9 mouse cellular contexts compared by ENCODE assay signal in the genomic region with DNA sequence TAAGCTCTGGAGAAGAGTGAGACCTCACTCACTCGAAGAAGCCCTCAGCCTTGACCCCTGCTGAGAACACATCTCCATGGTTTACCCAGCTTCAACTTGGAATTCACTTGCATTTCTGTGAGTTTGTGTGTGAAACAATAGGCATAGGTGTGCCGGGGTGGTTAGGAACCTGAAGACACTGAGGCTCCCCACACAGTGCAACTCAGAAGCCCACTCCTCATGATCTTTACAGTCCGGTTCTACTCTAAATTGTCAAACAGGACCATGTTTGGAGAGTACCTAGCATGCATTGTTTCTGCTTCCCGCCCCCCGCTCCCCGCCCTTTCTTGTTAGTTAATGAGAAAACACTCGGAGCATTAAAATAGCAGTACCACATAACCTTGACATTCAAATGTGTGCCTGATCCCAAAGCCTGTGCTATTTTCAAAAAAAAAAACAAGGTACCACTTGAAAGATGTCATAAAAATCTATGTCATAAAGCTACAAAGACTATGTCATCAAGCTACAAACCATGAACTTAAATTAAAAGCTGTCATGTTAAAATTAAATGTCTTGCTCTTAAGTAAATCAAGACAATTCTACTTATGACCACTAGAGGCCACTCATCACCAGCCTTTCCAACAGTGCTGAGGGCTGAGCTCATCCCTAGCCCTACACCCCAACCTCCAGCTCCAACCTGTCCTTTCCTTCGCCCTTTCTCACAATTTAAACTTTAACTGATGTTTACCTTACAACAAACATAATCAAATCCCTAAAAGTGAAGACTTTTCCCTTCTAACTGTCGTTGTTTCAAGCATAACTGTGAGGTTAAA. TPM values are rescaled to one million over a fixed set of nuclear protein-coding genes. Genes with fewer than 3 reads are reported as not detected.
A peak's percentile ranks its signal among the peaks of the same experiment; 100 is the strongest.
DNase-seq lines count a peak whose midpoint lies in the region; ATAC-seq and TF ChIP-seq lines count a peak whose summit lies in the region.
"Had no signal": no experiment of that assay in that cellular context is flagged by ENCODE, and none has a peak within 500 bp of the region (broad histone marks: within the 10 kb centered on the region; RNA-seq: fewer than 3 reads in every experiment).

No protein-coding gene starts in this region.

- no peak overlapping the region for H3K27ac ChIP-seq in heart, adult 2 months
- no peak overlapping the region for H3K27ac ChIP-seq in cortical plate, adult 2 months (ENCODE audit: insufficient read depth, low read length)
- no peak overlapping the region for H3K27ac ChIP-seq in hindbrain, embryonic 11.5 days (ENCODE audit: low read depth, low read length)
- H3K27ac ChIP-seq: liver, embryonic 15.5 days had no signal

- H3K36me3 ChIP-seq in heart, adult 2 months (ENCODE audit: control insufficient read depth, insufficient read depth, low read length): no peaks in the 10 kb centered on the region
- no peaks in the 10 kb centered on the region for H3K36me3 ChIP-seq in hindbrain, embryonic 11.5 days (ENCODE audit: control insufficient read depth, insufficient read depth, low read length)
- H3K36me3 ChIP-seq in splenic B cell, adult 2 months (ENCODE audit: control insufficient read depth, insufficient read depth, low read length, poor library complexity, severe bottlenecking): no peaks in the 10 kb centered on the region
- H3K36me3 ChIP-seq: liver, embryonic 15.5 days had no signal

- no peak overlapping the region for H3K9ac ChIP-seq in heart, adult 2 months (ENCODE audit: low read depth, low read length)
- no peak overlapping the region for H3K9ac ChIP-seq in hindbrain, embryonic 11.5 days (ENCODE audit: low read depth, low read length)
- H3K9ac ChIP-seq: liver, embryonic 15.5 days had no signal

- peak; percentile 59; the same call in 1 of the 2 replicates for ATAC-seq in hindbrain, embryonic 11.5 days (ENCODE audit: low FRiP score)

- 0 out of 2 replicates have a peak, but pooled peaks have one; percentile 46 for TF ChIP-seq EP300 in heart, adult 2 months (IDR thresholded peaks at IDR 0.05; ENCODE audit: insufficient read depth, low read depth, low read length)

- no peak overlapping the region for H3K4me3 ChIP-seq in heart, adult 2 months
- H3K4me3 ChIP-seq in cortical plate, adult 2 months (ENCODE audit: insufficient read depth, low read length): no peak overlapping the region
- no peak overlapping the region for H3K4me3 ChIP-seq in hindbrain, embryonic 11.5 days (ENCODE audit: low read depth, low read length)
- H3K4me3 ChIP-seq: liver, embryonic 15.5 days had no signal

- intact Hi-C loops in heart, adult 2 months (cut with DNase I): loop anchor here (1.0 to 10.0 kb wide), 2 partner anchors 94 to 1660 kb away; no protein-coding TSS in a partner anchor
- intact Hi-C loops in heart, postnatal 25 days (cut with DNase I): loop anchor here (1.0 to 10.0 kb wide), 3 partner anchors 94 to 1660 kb away; no protein-coding TSS in a partner anchor

- no peaks in the 10 kb centered on the region for H3K79me2 ChIP-seq in heart, adult 2 months (replicated peaks; ENCODE audit: control insufficient read depth, insufficient read depth, low read length)

- WGBS in heart, adult 2 months: 36% methylated on average over 9 of the region's 9 CpGs
- 45% methylated on average over 9 of the region's 9 CpGs for WGBS in hindbrain, embryonic 11.5 days

- no peak overlapping the region for H3K4me2 ChIP-seq in hindbrain, embryonic 11.5 days (replicated peaks; ENCODE audit: low read depth, low read length)
- H3K4me2 ChIP-seq: liver, embryonic 15.5 days had no signal

- no peak for TF ChIP-seq POLR2A in heart, adult 2 months (IDR thresholded peaks at IDR 0.05; ENCODE audit: insufficient read depth, low read depth, low read length)
- no peak for TF ChIP-seq POLR2A in cortical plate, adult 2 months (IDR thresholded peaks at IDR 0.05; ENCODE audit: extremely low read depth, insufficient read depth, low read length)

- no peaks in the 10 kb centered on the region for H3K27me3 ChIP-seq in heart, adult 2 months (ENCODE audit: control insufficient read depth, insufficient read depth, low read length)
- H3K27me3 ChIP-seq in hindbrain, embryonic 11.5 days (ENCODE audit: control insufficient read depth, insufficient read depth, low read length): no peaks in the 10 kb centered on the region
- H3K27me3 ChIP-seq in splenic B cell, adult 2 months (ENCODE audit: control insufficient read depth, insufficient read depth, low read length, poor library complexity, severe bottlenecking): no peaks in the 10 kb centered on the region
- H3K27me3 ChIP-seq: liver, embryonic 15.5 days had no signal

- H3K4me1 ChIP-seq in heart, adult 2 months (ENCODE audit: control insufficient read depth, insufficient read depth, low read length): no peaks in the 10 kb centered on the region
- H3K4me1 ChIP-seq in cortical plate, adult 2 months (ENCODE audit: control insufficient read depth, insufficient read depth, low read length): no peaks in the 10 kb centered on the region
- H3K4me1 ChIP-seq in hindbrain, embryonic 11.5 days (replicated peaks; ENCODE audit: control insufficient read depth, insufficient read depth, low read length): no peaks in the 10 kb centered on the region
- H3K4me1 ChIP-seq: liver, embryonic 15.5 days had no signal

- H3K9me3 ChIP-seq in hindbrain, embryonic 11.5 days (ENCODE audit: control insufficient read depth, low read length): no peaks in the 10 kb centered on the region
- H3K9me3 ChIP-seq: liver, embryonic 15.5 days had no signal

- peak; percentile 90 for TF ChIP-seq CTCF in heart, adult 2 months (IDR thresholded peaks at IDR 0.05)
- TF ChIP-seq CTCF in cortical plate, adult 2 months (IDR thresholded peaks at IDR 0.05; ENCODE audit: extremely low read depth, insufficient read depth, low read length): peak; percentile 86

- DNase-seq in heart, adult 2 months: no peak
- no peak for DNase-seq in heart, postnatal 25 days (ENCODE audit: low spot score)
- peak; percentile 75 for DNase-seq in 416B (ENCODE audit: low read depth)
- peak; percentile 69 for DNase-seq in ZHBTc4 (ENCODE audit: low read depth, low spot score)
- DNase-seq in hindbrain, embryonic 11.5 days (ENCODE audit: low spot score): peak; percentile 51
- peak; percentile 30 for DNase-seq in lung, postnatal 10 days
- peak; percentile 61 for DNase-seq in splenic B cell, adult 2 months (ENCODE audit: low read depth, low spot score)

RNA-seq across cellular contexts. Expression of a gene that starts 19.8 kb away (rescaled TPM):
- under 1 TPM; 0.09 to 0.13 TPM for total RNA-seq in heart, adult 2 months (2021)
- 0.47 and 2.5 TPM in 2 replicates for polyA plus RNA-seq in heart, adult 2 months (2012; rRNA removed)
- under 1 TPM; 0.17 to 0.26 TPM for total RNA-seq in heart, postnatal 25 days (2021)
- polyA plus RNA-seq in cortical plate, adult 2 months (2012; rRNA removed): 57.5 and 63.0 TPM in 2 replicates
- 11.5 and 13.5 TPM in 2 replicates for polyA plus RNA-seq in hindbrain, embryonic 11.5 days (2014; fragmentation: Nextera tagmentation; extraction: Ambion mirVana)

RNA-seq across cellular contexts. Expression of a gene that starts 24.7 kb away (rescaled TPM):
- 10 to 100 TPM; 14.1 to 18.9 TPM for total RNA-seq in heart, adult 2 months (2021)
- 7.4 and 15.2 TPM in 2 replicates for polyA plus RNA-seq in heart, adult 2 months (2012; rRNA removed)
- total RNA-seq in heart, postnatal 25 days (2021): 10 to 100 TPM; 18.6 to 21.3 TPM
- 72.0 and 82.5 TPM in 2 replicates for polyA plus RNA-seq in cortical plate, adult 2 months (2012; rRNA removed)
- polyA plus RNA-seq in hindbrain, embryonic 11.5 days (2014; fragmentation: Nextera tagmentation; extraction: Ambion mirVana): 62.7 and 82.3 TPM in 2 replicates

Comparison
In these comparisons a context has a peak if more than half of its experiments do, and no peak if none do; other contexts are left out.
1. DNase-seq: peak in 416B (single experiment), ZHBTc4 (single experiment), hindbrain, embryonic 11.5 days (single experiment), lung, postnatal 10 days (single experiment) and splenic B cell, adult 2 months (single experiment); none in heart, adult 2 months (0 of 2) and heart, postnatal 25 days (single experiment).